Mouse (Mus musculus) lung, adult 18-20 months (tissue): ENCODE results near the gene Zgrf1.

Source experiments
- DNase-seq, 2 experiments: peaks; one replicate each; pipeline ENCODE4 v3.0.0; 2022; ENCODE audit warnings: mixed read lengths in 2 of 2

The Zgrf1 gene

DNA sequence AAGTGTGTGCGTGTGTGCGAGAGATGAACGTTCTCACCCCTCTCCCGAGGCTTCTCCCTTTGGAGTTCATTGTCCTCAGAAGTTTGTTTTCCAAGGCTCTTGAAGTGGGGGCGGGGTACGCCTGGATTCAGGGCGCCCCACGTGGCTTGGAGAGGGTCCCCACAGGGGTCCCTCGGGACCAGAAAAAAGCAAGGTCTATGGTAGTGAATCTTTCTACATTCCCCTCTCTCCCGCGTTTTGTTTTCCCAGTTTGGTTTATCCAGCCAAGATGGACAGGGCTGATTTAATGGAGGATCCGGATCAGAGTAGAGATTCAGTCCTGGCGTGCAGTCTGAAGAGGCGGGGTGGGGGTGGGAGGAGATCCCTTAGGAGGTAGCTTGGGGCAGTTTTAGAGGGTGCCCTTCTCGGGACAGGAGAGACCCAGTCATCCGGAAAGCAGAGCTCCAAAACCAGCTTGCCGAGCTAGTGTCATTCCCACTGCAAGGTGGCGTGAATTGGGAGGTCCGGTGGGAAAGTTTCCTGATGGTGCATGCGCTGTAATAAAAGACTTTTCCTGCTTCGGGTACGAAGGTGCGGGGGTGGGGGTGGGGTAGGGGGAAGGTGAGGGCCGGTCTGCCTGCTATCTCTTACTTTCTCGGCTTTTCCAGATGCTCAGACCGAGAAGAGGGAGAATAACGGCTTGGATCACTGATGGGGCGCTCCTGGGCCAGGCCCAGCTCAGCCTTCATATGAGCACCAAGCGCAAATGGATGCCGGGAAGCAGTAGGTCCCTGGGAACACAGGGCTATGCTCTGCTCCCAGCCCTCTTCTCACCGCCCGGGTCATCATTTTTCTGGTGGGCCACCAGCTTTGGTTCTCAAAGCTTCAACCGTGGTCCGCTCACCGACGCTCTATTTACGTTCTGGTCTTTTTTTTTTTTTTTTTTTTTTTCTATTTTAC lies 87.7 kb downstream of the Zgrf1 start:
- DNase-seq, result no peak

DNA sequence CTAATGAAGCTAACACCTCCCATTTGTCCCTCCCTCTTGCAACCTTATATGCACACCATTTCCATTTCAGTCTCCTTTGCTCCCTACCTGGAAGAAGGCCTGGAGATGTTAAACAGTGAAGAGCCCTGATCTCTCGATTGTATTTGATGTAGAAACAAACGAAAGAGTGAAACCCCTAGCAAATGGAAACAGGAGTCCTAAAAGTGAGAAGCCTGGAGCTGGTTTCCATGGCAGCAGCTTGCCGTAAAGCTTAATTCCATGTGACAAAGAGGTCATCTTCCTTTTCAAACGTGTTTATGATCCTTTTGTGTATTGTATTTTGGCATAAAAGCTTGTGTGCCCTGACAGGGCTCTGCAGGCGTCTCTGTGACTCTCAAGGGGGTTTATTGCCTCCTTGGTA lies 88.9 kb downstream of the Zgrf1 start:
- no peak for DNase-seq

DNA sequence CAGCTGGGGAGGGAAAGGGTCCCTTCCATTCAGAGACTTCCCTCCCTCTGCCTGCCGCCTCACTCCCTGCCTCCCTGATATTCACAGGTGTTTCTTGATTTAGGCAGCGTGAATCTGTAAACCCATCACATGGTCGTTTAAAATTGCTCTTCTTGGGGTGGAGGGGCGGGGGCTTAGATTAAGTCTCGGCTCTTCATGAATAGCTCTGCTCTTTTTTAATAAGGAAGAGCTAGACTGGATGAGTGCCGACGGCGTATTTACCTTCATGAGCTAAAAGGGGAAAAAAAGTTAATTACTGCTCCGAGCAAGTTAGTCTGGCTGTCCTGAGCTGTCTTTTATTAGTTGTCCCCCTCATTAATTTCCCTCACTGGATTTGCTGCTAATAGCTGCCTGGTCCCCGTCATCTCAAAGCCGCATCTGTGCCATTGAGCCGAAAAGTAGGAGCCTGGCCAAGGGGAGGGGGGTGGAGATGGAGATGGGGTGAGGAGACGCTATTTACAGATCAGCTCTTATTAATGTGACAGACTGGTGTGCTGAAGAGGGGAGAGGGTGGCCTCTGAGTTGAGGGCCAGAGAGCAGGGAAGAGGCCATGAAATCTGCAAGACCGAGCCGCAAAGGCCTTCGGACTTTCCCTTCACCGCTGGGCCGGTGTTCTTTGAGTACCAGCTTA lies 93.0 kb downstream of the Zgrf1 start:
- DNase-seq, result no peak

DNA sequence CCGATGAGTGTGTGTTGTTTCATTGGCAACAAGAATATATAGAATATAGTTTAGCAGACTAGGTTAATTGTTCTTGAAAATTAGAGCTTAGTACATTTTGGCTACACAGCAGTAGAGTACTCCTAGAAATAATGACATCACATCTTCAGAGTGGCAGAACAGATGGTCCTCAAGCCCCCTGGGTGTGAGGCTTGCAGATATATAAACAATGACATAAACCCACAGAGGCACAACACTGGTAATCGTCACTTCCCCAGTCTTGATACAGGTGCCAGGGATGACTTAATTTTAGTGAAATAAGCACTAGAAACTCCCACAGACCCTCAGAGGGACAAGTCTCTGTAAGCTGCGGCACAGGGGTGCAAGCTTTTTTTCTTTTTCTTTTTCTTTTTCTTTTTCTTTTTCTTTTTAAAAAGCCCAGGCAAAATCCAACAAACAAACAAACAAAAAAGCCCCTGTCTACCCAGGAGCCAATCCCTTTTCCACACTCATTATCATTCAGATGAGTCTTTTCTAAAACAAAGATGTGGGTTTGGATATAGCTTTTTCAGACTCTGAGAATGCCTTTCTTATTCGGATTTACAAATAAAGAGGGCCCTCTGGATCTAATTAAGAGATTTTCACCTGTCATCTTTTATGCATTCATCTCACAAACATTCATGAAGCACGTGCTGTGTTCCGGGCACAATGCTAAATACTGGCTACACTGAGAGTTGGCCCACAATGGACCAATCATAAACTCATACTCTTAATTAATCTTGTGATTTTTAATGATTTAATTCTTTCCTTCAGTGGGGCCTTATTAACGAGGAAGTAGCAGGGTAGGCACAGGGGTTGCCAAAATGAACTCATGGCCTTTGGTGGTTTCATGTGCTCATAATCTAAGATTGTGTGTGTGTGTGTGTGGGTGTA lies 98.7 kb downstream of the Zgrf1 start:
- DNase-seq, result no peak

DNA sequence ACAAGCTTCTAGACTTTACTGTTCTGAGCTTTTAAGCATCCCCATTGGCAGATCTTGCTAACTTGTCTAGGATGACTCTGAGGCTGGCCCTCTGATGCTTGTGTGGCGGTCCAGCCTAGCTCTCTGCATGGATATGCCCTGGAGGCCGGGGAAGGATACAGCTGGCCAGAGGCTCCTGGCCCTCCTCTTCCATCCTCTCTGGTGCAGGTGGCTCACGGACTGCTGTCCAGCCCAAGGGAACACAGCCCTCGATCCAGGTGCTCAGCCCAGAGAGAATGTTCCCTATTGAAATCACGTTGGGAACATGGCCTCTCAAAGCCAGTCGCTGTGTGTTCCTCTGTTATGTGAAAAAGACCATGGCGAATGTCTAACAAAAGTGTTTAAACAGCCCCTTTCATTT lies 107.4 kb downstream of the Zgrf1 start:
- no peak for DNase-seq

- no peak for DNase-seq
These were observed 108.6 kb downstream of the Zgrf1 start for GRCm38 (mm10) chr3:127661646-127662531.
